Mouse (Mus musculus) C2C12 (cell line): ENCODE data around the gene Sod3.

Experiments
- CTCF ChIP-seq: IDR thresholded peaks from one replicate; pipeline ENCODE4 v1.5.1; 2011; ENCODE audit not compliant: control insufficient read depth, insufficient read depth, insufficient read length
- FOSL1 ChIP-seq: IDR thresholded peaks from one replicate; pipeline ENCODE4 v1.8.0; 2011; ENCODE audit warnings: mild to moderate bottlenecking, low read length; ENCODE audit not compliant: poor library complexity, insufficient read depth, severe bottlenecking
- MAX ChIP-seq: IDR thresholded peaks from one replicate; pipeline ENCODE4 v1.6.1; 2011; ENCODE audit warnings: mild to moderate bottlenecking, control low read depth
- MYOD1 ChIP-seq: IDR thresholded peaks from one replicate; pipeline ENCODE4 v1.6.1; 2011; ENCODE audit warnings: low read depth; ENCODE audit not compliant: control insufficient read depth, insufficient read length
- MYOG ChIP-seq: IDR thresholded peaks from one replicate; pipeline ENCODE4 v1.6.1; 2011; ENCODE audit not compliant: control insufficient read depth, insufficient read length; ENCODE audit errors: extremely low read depth
- USF1 ChIP-seq: IDR thresholded peaks from one replicate; pipeline ENCODE4 v1.6.1; 2011; ENCODE audit warnings: low read depth, mild to moderate bottlenecking, control low read depth, moderate library complexity

DNA sequence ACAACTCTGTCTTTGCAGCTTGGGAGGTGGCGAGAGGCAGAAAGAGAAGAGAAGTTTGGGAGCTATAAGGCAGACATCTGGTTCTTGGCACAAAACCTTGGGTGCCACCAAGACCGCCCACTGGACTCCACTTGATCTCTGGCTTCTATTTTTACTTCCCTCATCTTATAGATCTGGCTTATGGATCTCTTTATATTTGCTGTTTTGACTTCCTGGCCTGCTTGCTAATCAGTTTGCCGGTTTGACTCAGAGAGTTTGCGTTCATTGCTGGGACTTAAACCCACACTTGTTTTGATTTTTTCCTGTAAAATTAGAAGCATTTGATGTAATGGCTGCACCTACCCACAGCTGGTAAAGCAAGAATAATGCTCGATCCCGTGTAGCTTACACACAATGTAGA, 7.3 kb downstream of the Sod3 start:
- TF ChIP-seq CTCF (no peak), MAX (no peak), MYOG (no peak), USF1 (no peak), FOSL1 (no peak), MYOD1 (no peak)
